Mouse (Mus musculus) heart, postnatal 10 days (tissue): ENCODE measurements at regions not wholly inside any gene's neighbourhood (a gene's known extent, or its start where the extent isn't known, plus 50 kb on each side); places are given as distances from the start of the nearest gene placed in this dataset.

Experiments used
- DNase-seq, 2 experiments: peaks; one replicate each; pipeline ENCODE4 v3.0.0; 2021
- intact Hi-C: fragments of 180-260 bp; cut with DNase I; formaldehyde crosslinking; loops from one replicate; pipeline ENCODE4 v1.15.1; 2025

DNA sequence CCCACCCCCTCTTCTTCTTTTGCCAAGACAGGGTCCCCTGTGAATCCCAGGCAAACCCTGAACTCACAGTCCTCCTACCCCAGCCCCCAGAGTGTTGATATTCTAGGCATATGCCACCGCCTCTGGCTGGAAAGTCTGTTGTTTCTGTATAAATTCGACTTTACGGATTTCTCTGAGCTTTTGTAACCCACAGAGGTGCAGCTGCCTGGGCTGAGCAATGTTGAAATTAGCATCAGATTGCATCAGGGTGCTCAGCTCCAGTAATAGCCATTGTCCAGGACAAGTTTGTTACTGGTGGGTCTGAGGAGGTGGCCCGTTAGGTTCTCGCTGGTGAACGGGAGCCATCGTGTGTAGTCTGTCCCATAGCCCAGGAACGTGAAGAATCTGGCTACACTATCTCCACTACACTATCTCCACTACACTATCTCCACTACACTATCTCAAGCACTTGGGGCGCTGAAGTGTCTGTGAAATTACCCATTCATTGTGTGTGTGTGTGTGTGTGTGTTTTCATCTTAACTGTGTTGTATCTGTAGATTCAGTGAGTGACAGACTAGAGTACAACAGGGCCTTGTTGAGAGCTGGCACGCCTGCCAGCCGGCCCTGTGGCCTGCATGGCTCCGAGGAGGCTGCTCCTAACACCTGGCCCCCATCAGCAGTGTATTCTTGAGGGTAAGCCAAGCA is 92.4 kb upstream of the Hnrnpk start:
- peak; percentile 35 to 41 for DNase-seq
- intact Hi-C loops, result no loop called here

DNA sequence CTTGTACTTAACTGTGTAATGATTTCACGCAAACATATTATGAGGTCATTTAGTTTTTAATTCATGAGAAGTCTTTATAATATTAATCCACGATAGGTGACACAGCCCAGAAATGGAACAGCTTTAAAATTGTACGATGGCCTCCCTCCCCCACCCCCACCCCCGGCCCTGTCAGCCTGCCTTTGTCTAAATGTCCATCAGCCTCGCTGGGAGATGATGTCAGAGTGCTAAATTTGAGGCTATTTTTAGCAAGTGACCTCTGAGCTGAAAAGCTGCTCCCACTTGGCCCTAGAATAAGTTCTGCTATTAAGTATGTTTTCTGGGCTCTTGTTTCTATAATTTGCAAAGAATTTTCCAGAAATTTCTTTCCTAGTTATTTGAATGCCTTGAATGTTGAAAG is 91.6 kb upstream of the Hnrnpk start:
- peak in 1 of 2 experiments; percentile 36 for DNase-seq
- intact Hi-C loops, result no loop called here

DNA sequence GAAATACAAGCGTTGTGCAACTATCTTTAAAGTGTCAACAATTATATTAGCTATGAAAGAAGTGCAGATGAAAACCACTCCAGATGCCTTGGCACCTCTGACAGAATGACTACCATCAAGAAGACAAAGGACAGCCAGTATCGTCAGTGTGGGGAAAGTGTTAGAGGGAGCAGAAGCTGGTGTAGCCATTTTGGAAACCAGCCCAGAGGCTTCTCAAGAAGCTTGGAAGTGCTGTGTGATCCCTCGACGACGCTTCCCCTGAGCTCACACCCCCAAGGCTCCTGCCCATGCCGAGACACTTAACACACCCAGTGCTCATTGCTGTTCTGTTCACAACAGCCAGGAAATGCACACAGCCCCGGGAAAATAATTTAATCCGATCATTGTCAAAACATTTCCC is 87.7 kb upstream of the Hnrnpk start:
- no peak for DNase-seq
- intact Hi-C loops, result no loop called here

- intact Hi-C loops, result no loop called here
Measured at GRCm38 (mm10) chr13:58485011-58485410, 81.9 kb upstream of the Hnrnpk start.

DNA sequence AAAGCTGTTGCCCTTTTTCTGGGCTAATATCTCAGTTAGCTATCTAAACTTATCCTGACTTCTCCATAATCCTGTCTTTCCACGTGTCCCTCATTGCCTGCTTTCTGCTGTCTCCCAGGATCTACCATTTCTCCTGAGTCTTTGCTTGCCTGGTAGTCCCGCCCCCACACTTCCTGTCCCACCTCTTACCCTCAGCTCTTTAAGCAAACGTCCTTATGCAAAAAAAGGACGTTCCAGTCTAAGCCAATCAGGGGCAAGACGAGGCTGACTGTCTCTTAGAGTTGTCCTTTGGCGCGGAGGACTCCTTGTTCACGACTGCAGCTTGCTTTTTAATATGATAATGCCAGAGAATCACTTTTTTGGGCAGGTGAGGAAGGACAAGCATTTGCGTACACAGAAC is 79.6 kb upstream of the Hnrnpk start:
- no peak for DNase-seq
- intact Hi-C loops, result no loop called here

More at GRCm38 (mm10) chr13:58485011-58485410, 81.9 kb upstream of the Hnrnpk start:
- DNase-seq, result no peak

- intact Hi-C loops, result no loop called here
Measured at GRCm38 (mm10) chr13:58480928-58481598, 77.9 kb upstream of the Hnrnpk start.

DNA sequence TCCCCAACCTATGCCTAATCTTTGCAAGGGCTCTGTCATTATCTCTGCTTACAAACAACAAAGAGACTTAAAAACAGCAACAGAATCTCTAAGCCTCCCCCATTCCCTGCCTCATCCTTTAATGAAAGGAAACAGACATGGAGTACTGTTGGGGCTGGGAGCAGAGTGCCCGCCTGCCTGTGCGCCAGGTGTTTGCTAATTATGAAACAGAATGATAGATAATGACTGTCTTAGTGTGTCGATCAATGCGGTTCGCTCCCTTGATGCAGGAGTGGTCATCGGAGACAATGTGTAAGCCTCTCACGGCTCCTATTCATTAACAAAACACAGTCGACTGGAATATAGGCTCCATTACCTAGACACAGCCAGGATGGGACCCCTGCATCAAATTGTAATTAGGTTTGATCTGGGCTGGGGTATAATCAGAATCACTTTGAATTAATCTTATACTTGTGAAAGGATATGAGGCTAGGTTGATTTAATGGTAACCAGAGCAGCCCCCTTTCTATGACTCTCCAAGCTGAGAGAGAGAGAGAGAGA is 77.3 kb upstream of the Hnrnpk start:
- intact Hi-C loops, result no loop called here

More at GRCm38 (mm10) chr13:58480928-58481598, 77.9 kb upstream of the Hnrnpk start:
- DNase-seq, result no peak

DNA sequence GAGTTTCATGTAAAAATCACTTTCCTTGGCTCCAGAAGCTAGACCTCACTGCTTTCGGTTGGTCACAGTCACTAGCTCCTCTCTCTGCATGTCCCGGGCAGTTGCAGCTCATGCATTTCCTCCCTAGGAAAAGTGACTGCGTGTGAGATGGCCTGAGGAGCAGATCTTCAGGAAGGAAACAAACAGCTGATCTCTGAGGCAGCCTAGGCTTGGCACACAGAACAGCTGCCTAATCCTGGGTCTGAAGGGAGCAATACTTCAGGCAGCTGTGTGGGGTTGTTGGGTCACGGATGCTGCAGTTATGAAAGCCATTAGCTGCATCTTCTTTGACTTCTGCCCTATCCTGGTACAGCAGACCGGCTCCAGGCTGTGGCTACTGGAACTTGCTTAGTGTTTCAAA is 75.3 kb upstream of the Hnrnpk start:
- peak in 1 of 2 experiments; percentile 20 for DNase-seq
- intact Hi-C loops, result no loop called here

More for the DNA sequence above, 77.3 kb upstream of the Hnrnpk start:
- no peak for DNase-seq

GRCm38 (mm10) chr13:58477253-58477652 is 74.1 kb upstream of the Hnrnpk start:
- DNase-seq, result no peak
- intact Hi-C loops, result no loop called here

GRCm38 (mm10) chr13:58476033-58476830 is 73.1 kb upstream of the Hnrnpk start:
- no peak for DNase-seq
- intact Hi-C loops, result no loop called here

DNA sequence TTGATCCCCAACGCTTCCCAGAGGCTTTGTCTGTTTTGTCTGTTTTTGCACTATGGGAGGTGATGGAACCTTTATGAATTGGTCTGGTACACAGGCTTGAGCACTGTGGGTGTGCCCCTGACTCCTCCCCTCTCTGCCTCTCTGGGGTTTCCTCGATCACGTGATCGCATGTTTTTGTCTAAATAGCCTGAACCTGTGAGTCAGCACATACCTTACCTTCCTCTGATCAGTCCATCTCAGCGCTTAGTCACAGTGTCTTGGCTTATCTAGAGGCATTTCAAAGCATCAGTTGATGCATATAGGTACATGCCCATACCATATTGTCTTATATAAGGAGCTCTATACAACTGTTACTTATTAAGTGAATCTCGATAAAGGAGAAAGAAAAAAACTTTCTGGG is 72.4 kb upstream of the Hnrnpk start:
- no peak for DNase-seq
- intact Hi-C loops, result no loop called here

GRCm38 (mm10) chr13:58472455-58472854 is 69.3 kb upstream of the Hnrnpk start:
- DNase-seq, result peak in 1 of 2 experiments; percentile 28
- intact Hi-C loops, result no loop called here

GRCm38 (mm10) chr13:58471704-58472103 is 68.6 kb upstream of the Hnrnpk start:
- intact Hi-C loops, result no loop called here
- no peak for DNase-seq

DNA sequence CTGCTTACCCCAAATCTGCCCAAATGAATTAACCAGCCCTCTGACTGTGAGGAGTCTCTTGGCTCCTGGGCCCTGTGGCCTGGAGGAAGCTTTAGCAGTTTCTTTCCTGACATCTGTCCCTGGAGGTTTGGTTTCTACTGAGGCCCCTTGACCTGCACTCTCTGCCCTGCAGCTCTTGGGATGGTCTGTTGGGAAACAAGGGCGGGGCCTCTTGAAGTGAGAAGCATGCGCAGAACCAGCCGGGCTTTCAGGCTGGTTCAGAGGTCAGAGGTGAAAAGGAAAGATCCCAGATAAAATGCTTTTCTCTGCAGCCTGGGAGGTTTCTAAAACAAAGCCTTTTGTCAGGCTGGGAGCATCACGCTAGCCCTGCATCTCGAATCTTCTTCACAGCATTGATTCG is 66.6 kb upstream of the Hnrnpk start:
- DNase-seq, result no peak
- intact Hi-C loops, result no loop called here

- intact Hi-C loops, result no loop called here
Measured at GRCm38 (mm10) chr13:58467097-58467642, 64.0 kb upstream of the Hnrnpk start.

DNA sequence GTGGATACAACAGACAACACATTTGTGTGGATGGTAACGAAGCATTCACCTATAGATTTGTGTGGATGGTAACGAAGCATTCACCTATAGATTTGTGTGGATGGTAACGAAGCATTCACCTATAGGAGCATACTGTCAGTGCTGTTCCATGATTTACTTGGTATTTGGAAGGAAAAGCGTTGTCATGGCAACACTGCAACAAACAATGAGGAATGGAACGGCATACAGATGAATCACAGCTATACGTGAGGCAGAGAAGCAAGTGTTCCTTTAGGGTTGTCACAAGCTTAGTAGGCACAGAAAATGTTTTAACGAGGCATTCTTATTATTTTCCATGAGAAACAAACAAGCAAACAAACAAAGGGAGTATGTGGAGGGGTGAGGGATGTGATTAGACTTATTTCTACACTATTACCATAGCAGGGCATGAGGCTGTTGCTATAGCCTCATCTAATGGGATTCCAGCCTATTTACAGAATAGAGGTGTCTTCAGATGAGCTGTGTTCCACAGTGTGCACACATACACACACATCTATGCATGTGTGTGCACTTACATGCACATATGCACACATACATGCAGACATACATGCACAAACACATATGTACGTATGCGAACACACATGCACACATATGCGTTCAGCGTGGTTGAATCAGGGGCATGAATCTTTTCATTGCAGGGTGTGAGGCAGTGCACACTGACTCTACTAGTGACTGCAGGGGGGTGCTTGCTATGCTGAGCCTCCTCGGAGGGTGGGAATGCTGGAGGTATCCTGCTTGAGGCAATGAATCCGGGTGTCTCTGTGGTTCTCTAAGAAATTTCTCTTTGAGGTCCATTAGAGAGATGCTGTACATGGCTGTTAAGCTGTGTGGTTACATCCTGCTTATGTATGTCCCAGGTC is 62.3 kb upstream of the Hnrnpk start:
- intact Hi-C loops, result no loop called here
- no peak for DNase-seq

More at GRCm38 (mm10) chr13:58467097-58467642, 64.0 kb upstream of the Hnrnpk start:
- no peak for DNase-seq
